Mouse (Mus musculus) testis, postnatal 14 days (tissue): ENCODE results near the gene Olfr1418.
"Not testable (repeated sequence)": the region's sequence is repeated elsewhere in the genome, so short reads cannot be mapped to it uniquely, and the experiment has no call there.

Experiments
- DNase-seq: peaks from one replicate; pipeline ENCODE4 v3.0.0; 2021; ENCODE audit warnings: low spot score

Gene Olfr1418

GRCm38 (mm10) chr19:11860966-11861365, at the start of gene Olfr1418:
Olfr1418 (minus strand) TSS chr19:11861066.
- no peak for DNase-seq

- no peak for DNase-seq
Measured at GRCm38 (mm10) chr19:11886265-11886664, 25.4 kb upstream of the Olfr1418 start, which contains the start of gene Olfr1420. Olfr1420 (plus strand) TSS chr19:11886565.

- DNase-seq: not testable (repeated sequence)
Measured at GRCm38 (mm10) chr19:11878404-11878803, 17.5 kb upstream of the Olfr1418 start.

GRCm38 (mm10) chr19:11875006-11875405, 14.1 kb upstream of the Olfr1418 start, which contains the start of gene Olfr1419:
Olfr1419 (minus strand) TSS chr19:11875106.
- no peak for DNase-seq

GRCm38 (mm10) chr19:11867837-11868236, 7.0 kb upstream of the Olfr1418 start:
- no peak for DNase-seq

GRCm38 (mm10) chr19:11856506-11856905, 4.4 kb downstream of the Olfr1418 start:
- no peak for DNase-seq

GRCm38 (mm10) chr19:11854821-11855220, 6.0 kb downstream of the Olfr1418 start:
- DNase-seq: no peak

- DNase-seq: no peak
Measured at GRCm38 (mm10) chr19:11852652-11853051, 8.2 kb downstream of the Olfr1418 start.

- DNase-seq: no peak
Measured at GRCm38 (mm10) chr19:11846333-11846732, 14.5 kb downstream of the Olfr1418 start.

- no peak for DNase-seq
Measured at GRCm38 (mm10) chr19:11839119-11839518, 21.7 kb downstream of the Olfr1418 start, which contains the start of gene Olfr1417. Olfr1417 (minus strand) TSS chr19:11839219.

GRCm38 (mm10) chr19:11823346-11824065, 37.4 kb downstream of the Olfr1418 start:
- DNase-seq: no peak

GRCm38 (mm10) chr19:11820211-11820610, 40.7 kb downstream of the Olfr1418 start:
- DNase-seq: no peak

- DNase-seq: peak; percentile 64
Measured at GRCm38 (mm10) chr19:11819800-11820199, 41.1 kb downstream of the Olfr1418 start.

- DNase-seq: no peak
Measured at GRCm38 (mm10) chr19:11819143-11819700, 41.6 kb downstream of the Olfr1418 start, which contains the start of gene Stx3. Stx3 (minus strand) TSS chr19:11819403.

- peak; percentile 39 for DNase-seq
Measured at GRCm38 (mm10) chr19:11818199-11819142, 42.4 kb downstream of the Olfr1418 start.

GRCm38 (mm10) chr19:11817586-11817985, 43.3 kb downstream of the Olfr1418 start:
- no peak for DNase-seq

GRCm38 (mm10) chr19:11816706-11817105, 44.2 kb downstream of the Olfr1418 start:
- DNase-seq: peak; percentile 16

GRCm38 (mm10) chr19:11814742-11815333, 46.0 kb downstream of the Olfr1418 start:
- no peak for DNase-seq

- DNase-seq: no peak
Measured at GRCm38 (mm10) chr19:11813649-11814048, 47.2 kb downstream of the Olfr1418 start.

- no peak for DNase-seq
Measured at GRCm38 (mm10) chr19:11813136-11813535, 47.7 kb downstream of the Olfr1418 start.

GRCm38 (mm10) chr19:11811688-11812365, 49.0 kb downstream of the Olfr1418 start:
- DNase-seq: no peak
